Mouse (Mus musculus) limb, embryonic 14.5 days (tissue): ENCODE measurements around the gene Dclk3. TPM values are rescaled to one million over a fixed set of nuclear protein-coding genes. Genes with fewer than 3 reads are reported as not detected.

ENCODE experiments used
- ATAC-seq: fragments of 200-750 bp; cut with Nextera tagmentation; 2 replicates; pipeline ENCODE4 v1.8.0; 2017; ENCODE audit warnings: low read depth, moderate number of reproducible peaks, moderate TSS enrichment; ENCODE audit not compliant: low FRiP score
- DNase-seq: peaks from one replicate; pipeline ENCODE4 v3.0.0-alpha.2; 2015; ENCODE audit warnings: low spot score
- H3K27ac ChIP-seq: fragments of 300-500 bp; sonication (generic); replicated peaks from 2 replicates; pipeline ENCODE4 v1.5.1; 2014; ENCODE audit warnings: low read depth, mild to moderate bottlenecking, low read length, moderate library complexity, mixed read lengths
- H3K27me3 ChIP-seq: fragments of 300-500 bp; sonication (generic); 2 replicates; pipeline ENCODE4 v1.6.1; 2014; ENCODE audit warnings: low read length, mixed read lengths; ENCODE audit not compliant: control insufficient read depth, insufficient read depth
- H3K36me3 ChIP-seq: fragments of 300-500 bp; sonication (generic); 2 replicates; pipeline ENCODE4 v1.6.1; 2014; ENCODE audit warnings: mild to moderate bottlenecking, low read length, moderate library complexity, mixed read lengths; ENCODE audit not compliant: control insufficient read depth, insufficient read depth
- H3K4me1 ChIP-seq: fragments of 300-500 bp; sonication (generic); 2 replicates; pipeline ENCODE4 v1.6.1; 2014; ENCODE audit warnings: antibody characterized with exemption, low read length, mixed read lengths; ENCODE audit not compliant: control insufficient read depth, insufficient read depth
- H3K4me2 ChIP-seq: fragments of 300-500 bp; sonication (generic); replicated peaks from 2 replicates; pipeline ENCODE4 v1.6.1; 2014; ENCODE audit warnings: low read depth, mild to moderate bottlenecking, low read length, moderate library complexity; ENCODE audit not compliant: severe bottlenecking
- H3K4me3 ChIP-seq: fragments of 300-500 bp; sonication (generic); replicated peaks from 2 replicates; pipeline ENCODE4 v1.5.1; 2014; ENCODE audit warnings: low read length
- H3K9ac ChIP-seq: fragments of 300-500 bp; sonication (generic); 2 replicates; pipeline ENCODE4 v1.6.1; 2014; ENCODE audit warnings: mild to moderate bottlenecking, low read depth, low read length, moderate library complexity; ENCODE audit not compliant: severe bottlenecking
- H3K9me3 ChIP-seq: fragments of 300-500 bp; sonication (generic); 2 replicates; pipeline ENCODE4 v1.6.1; 2016; ENCODE audit warnings: low read length; ENCODE audit not compliant: control insufficient read depth
- POLR2A ChIP-seq: fragments of 200-500 bp; IDR thresholded peaks from 2 replicates; pipeline ENCODE4 v1.8.0; 2012; ENCODE audit warnings: inconsistent platforms, mild to moderate bottlenecking, moderate library complexity, borderline replicate concordance; ENCODE audit not compliant: insufficient read depth, insufficient read length; ENCODE audit errors: extremely low read depth
- WGBS: fragments of 180-500 bp; shearing (Covaris S2); extraction: QIAGEN DNeasy Blood & Tissue Kit; methylation state at CpG from one replicate; pipeline ENCODE4 v1.1.7; 2014; 5-methylcytosine and 5-hydroxymethylcytosine counted together
- polyA plus RNA-seq, 2 experiments: library from polyadenylated mRNA; depleted of rRNA in 1 of 2; stranded (reverse) in 1 of 2; unstranded in 1 of 2; fragments of >200 nt; fragmentation: Nextera tagmentation in 1 of 2; extraction: Ambion mirVana in 1 of 2; gene quantifications; 2 replicates each; pipeline versions ENCODE4 v1.2.1 to v1.2.3; 2012 to 2014

Gene Dclk3
- polyA plus RNA-seq, 2 experiments, result 0.41 to 0.74 TPM

DNA sequence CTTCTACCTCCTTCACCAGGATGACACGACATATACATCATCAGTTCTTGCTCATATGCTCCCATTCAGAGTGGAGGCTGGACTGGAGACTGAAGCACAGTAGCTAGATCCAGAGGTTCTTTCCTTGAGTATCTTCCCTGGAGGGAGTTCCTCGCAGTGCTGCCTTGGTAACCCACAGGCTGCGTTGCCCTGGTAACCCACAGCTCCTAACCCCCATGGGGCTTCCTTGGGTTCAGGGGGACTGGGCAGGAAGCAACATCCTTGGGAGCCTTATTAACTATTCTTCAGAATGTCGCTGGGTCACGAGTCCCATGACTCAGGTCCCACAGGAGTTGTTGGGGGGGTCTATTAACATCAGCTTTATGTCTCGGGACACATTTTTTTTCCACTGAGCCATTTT is 13.8 kb upstream of the Dclk3 start:
- Histone ChIP-seq H3K4me2 (no peak overlapping the region), H3K4me3 (no peak overlapping the region), H3K27me3 (no peaks in the 10 kb centered on the region), H3K9ac (no peak overlapping the region), H3K27ac (no peak overlapping the region), H3K9me3 (no peaks in the 10 kb centered on the region), H3K4me1 (no peaks in the 10 kb centered on the region), H3K36me3 (no peaks in the 10 kb centered on the region)
- 64% methylated on average over 6 of the region's 6 CpGs for WGBS
- DNase-seq (no peak), ATAC-seq (no peak)
- TF ChIP-seq POLR2A, result no peak

DNA sequence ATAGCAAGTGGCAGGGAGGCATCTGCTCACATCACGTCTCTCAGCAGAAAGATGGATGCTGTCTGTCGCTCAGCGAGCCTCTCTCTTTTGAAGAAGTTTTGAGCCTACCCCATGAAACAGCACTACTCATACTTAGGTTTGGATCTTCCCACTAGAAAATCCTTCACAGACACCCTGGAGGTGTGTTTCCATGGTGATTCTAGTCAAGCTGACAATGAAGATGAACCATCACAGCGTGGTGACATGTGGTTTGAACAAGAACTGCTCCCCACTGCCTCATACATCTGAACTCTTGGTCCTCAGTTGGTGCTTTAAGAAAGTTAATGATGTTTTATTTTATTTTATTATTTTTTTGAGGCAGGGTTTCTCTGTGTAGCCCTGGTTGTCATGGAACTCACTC is 12.9 kb upstream of the Dclk3 start:
- H3K36me3 ChIP-seq, result no peaks in the 10 kb centered on the region
- 85% methylated on average over 4 of the region's 4 CpGs for WGBS
- no peaks in the 10 kb centered on the region for H3K4me1 ChIP-seq
- no peak for ATAC-seq
- H3K9ac ChIP-seq, result no peak overlapping the region
- H3K4me2 ChIP-seq, result no peak overlapping the region
- no peak overlapping the region for H3K4me3 ChIP-seq
- H3K27ac ChIP-seq, result no peak overlapping the region
- TF ChIP-seq POLR2A, result no peak
- no peaks in the 10 kb centered on the region for H3K27me3 ChIP-seq
- no peaks in the 10 kb centered on the region for H3K9me3 ChIP-seq
- no peak for DNase-seq

DNA sequence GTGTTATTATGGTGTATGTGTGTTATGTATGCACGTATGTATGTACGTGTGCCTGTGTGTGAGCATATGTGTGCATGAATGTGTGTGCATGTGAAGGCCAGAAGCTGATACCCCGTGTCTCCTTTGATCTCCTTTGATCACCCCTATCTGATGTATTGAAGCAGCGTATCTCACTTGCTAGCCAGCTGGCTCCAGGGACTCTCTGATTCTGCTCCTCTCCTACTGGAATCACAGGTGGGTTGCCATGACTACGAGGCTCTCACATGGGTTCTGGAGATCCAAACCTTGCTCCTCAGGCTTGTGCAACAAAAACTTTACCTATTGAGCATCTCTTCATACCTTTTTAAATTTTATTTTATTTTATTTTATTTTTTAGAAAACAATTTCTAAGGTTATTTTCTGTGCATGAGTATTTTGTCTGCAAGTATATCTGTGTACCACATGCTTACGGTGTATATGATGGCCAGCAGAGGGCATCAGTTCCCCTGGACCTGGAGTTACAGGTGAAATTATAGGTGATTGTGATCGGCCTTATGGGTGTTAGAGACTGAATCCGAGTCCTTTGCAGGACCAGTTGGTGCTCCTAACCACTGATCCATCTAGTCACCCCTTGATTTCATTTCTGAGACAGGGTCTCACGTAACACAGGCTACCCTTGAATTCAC is 10.9 kb upstream of the Dclk3 start:
- TF ChIP-seq POLR2A, result no peak
- Histone ChIP-seq H3K27ac (no peak overlapping the region), H3K4me2 (no peak overlapping the region), H3K9ac (no peak overlapping the region), H3K4me1 (no peaks in the 10 kb centered on the region), H3K27me3 (no peaks in the 10 kb centered on the region), H3K36me3 (no peaks in the 10 kb centered on the region), H3K4me3 (no peak overlapping the region), H3K9me3 (no peaks in the 10 kb centered on the region)
- DNase-seq, result no peak
- WGBS, result 72% methylated on average over 9 of the region's 9 CpGs
- no peak for ATAC-seq

DNA sequence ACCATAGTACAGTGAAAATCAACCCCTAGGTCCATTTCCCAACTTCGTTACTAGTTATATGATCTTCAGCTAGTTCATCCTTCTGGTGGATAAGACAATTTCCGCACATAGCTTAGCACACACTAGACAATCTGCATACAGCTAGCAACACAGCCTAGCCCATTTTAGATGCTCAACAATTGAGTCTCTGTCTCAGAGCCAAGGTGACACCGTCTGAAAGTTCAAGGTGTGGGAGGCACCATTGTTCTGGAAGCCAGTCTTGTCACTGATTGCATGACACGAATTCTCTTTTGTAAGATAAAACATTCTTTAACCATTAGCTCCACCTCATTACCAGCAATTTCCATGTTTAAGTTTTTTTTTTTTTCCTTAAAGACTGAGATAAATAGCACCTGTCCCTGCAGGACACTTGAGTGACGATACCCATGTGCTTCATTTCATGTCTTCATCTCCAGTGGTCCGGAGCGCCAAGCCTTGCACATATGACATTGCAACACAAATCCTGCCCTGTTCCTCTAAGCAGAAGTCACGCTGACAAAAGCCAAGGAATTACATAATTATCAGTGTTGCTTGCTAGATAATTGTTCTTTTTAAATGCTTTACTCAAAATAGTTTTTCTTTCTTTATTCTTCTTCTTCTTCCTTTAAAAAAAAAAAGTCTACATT is 10.1 kb upstream of the Dclk3 start:
- DNase-seq (no peak), ATAC-seq (no peak)
- Histone ChIP-seq H3K36me3 (no peaks in the 10 kb centered on the region), H3K4me3 (no peak overlapping the region), H3K9ac (no peak overlapping the region), H3K4me1 (no peaks in the 10 kb centered on the region), H3K4me2 (no peak overlapping the region), H3K9me3 (no peaks in the 10 kb centered on the region), H3K27ac (no peak overlapping the region), H3K27me3 (no peaks in the 10 kb centered on the region)
- WGBS, result 84% methylated on average over 8 of the region's 8 CpGs
- no peak for TF ChIP-seq POLR2A

DNA sequence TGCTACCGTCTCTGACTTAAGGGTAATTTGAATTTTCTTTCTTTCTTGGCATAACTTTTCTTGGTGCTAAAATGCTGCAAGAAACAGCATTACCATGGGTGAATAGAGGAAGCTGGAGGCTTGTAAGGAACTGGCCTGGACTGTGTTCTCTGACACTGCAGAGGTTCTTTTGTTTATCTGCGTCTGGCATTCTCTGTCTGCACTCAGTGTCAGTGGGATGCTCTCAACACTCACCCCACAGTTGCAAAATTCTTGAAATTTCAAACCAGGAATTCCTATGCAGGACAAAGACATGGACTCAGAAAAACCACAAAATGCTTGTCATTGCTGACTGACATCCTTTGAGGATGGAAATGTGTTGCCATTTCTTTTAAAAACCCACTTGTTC is 9.5 kb upstream of the Dclk3 start:
- TF ChIP-seq POLR2A, result no peak
- no peaks in the 10 kb centered on the region for H3K36me3 ChIP-seq
- H3K27ac ChIP-seq, result no peak overlapping the region
- WGBS, result 71% methylated on average over 2 of the region's 2 CpGs
- H3K4me2 ChIP-seq, result no peak overlapping the region
- H3K9ac ChIP-seq, result no peak overlapping the region
- H3K9me3 ChIP-seq, result no peaks in the 10 kb centered on the region
- ATAC-seq (no peak), DNase-seq (no peak)
- H3K27me3 ChIP-seq, result no peaks in the 10 kb centered on the region
- no peak overlapping the region for H3K4me3 ChIP-seq
- no peaks in the 10 kb centered on the region for H3K4me1 ChIP-seq
